Mouse (Mus musculus): ENCODE measurements around the gene Usp47. TPM values are rescaled to one million over a fixed set of nuclear protein-coding genes. Genes with fewer than 3 reads are reported as not detected.

Gene Usp47
- polyA plus RNA-seq, 1 experiment, result 28.7 TPM

GRCm38 (mm10) chr7:112045249-112045648 is 21.9 kb downstream of the Usp47 start:
- H3K79me2 ChIP-seq (ENCODE audit: control insufficient read depth, insufficient read depth), result peaks cover 100% of the 10 kb centered on the region
- TF ChIP-seq SRF (IDR thresholded peaks at IDR 0.05; ENCODE audit: control insufficient read depth, insufficient read length, low read depth) (no peak), USF1 (IDR thresholded peaks at IDR 0.05; ENCODE audit: low read depth) (no peak), MYOD1 (IDR thresholded peaks at IDR 0.05; ENCODE audit: control insufficient read depth in 1 of 3, insufficient read length in 2 of 3, low read depth in 2 of 3) (no peak), E2F4 (IDR thresholded peaks at IDR 0.05; ENCODE audit: insufficient read depth) (no peak), REST (IDR thresholded peaks at IDR 0.05; ENCODE audit: insufficient read depth, insufficient read length) (no peak), CEBPB (IDR thresholded peaks at IDR 0.05; ENCODE audit: insufficient read depth, poor library complexity, severe bottlenecking) (no peak), TCF3 (IDR thresholded peaks at IDR 0.05; ENCODE audit: insufficient read length, low read depth) (no peak), POLR2AphosphoS2 (IDR thresholded peaks at IDR 0.05; ENCODE audit: insufficient read length, low read depth) (no peak), MAX (IDR thresholded peaks at IDR 0.05; ENCODE audit: low read depth) (no peak), MYOG (IDR thresholded peaks at IDR 0.05; ENCODE audit: control insufficient read depth in 1 of 3, insufficient read depth in 1 of 3, insufficient read length in 2 of 3, low read depth in 2 of 3) (no peak), POLR2A (IDR thresholded peaks at IDR 0.05; ENCODE audit: insufficient read length, low read depth) (no peak), TCF12 (IDR thresholded peaks at IDR 0.05; ENCODE audit: insufficient read depth, poor library complexity, severe bottlenecking) (no peak)

GRCm38 (mm10) chr7:112045794-112046388 is 22.6 kb downstream of the Usp47 start:
- H3K79me2 ChIP-seq (ENCODE audit: control insufficient read depth, insufficient read depth), result peaks cover 100% of the 10 kb centered on the region
- no peak for TF ChIP-seq MYOD1 (IDR thresholded peaks at IDR 0.05; ENCODE audit: control insufficient read depth in 1 of 3, insufficient read length in 2 of 3, low read depth in 2 of 3)
- TF ChIP-seq TCF12 (IDR thresholded peaks at IDR 0.05; ENCODE audit: insufficient read depth, poor library complexity, severe bottlenecking), result no peak
- TF ChIP-seq REST (IDR thresholded peaks at IDR 0.05; ENCODE audit: insufficient read depth, insufficient read length), result peak; percentile 66

More at GRCm38 (mm10) chr7:112045249-112045648, 21.9 kb downstream of the Usp47 start:
- no peak overlapping the region for H3K4me2 ChIP-seq (ENCODE audit: low read depth)
- no peak overlapping the region for H3K4me3 ChIP-seq
- no peak overlapping the region for H3ac ChIP-seq (ENCODE audit: control insufficient read depth, insufficient read length)
- no peaks in the 10 kb centered on the region for H3K27me3 ChIP-seq (ENCODE audit: control insufficient read depth, insufficient read depth, insufficient read length)
- H3K36me3 ChIP-seq (ENCODE audit: control insufficient read depth, insufficient read depth), result no peaks in the 10 kb centered on the region

GRCm38 (mm10) chr7:112048643-112049042 is 25.3 kb downstream of the Usp47 start:
- Histone ChIP-seq H3K79me2 (ENCODE audit: control insufficient read depth, insufficient read depth) (peaks cover 97% of the 10 kb centered on the region), H3ac (ENCODE audit: control insufficient read depth, insufficient read length) (no peak overlapping the region), H3K4me3 (no peak overlapping the region), H3K36me3 (ENCODE audit: control insufficient read depth, insufficient read depth) (peaks cover 6% of the 10 kb centered on the region), H3K4me2 (ENCODE audit: low read depth) (no peak overlapping the region), H3K27me3 (ENCODE audit: control insufficient read depth, insufficient read depth, insufficient read length) (no peaks in the 10 kb centered on the region)
- TF ChIP-seq MAX (IDR thresholded peaks at IDR 0.05; ENCODE audit: low read depth) (no peak), SRF (IDR thresholded peaks at IDR 0.05; ENCODE audit: control insufficient read depth, insufficient read length, low read depth) (no peak)

More at GRCm38 (mm10) chr7:112045794-112046388, 22.6 kb downstream of the Usp47 start:
- Histone ChIP-seq H3K4me3 (no peak overlapping the region), H3ac (ENCODE audit: control insufficient read depth, insufficient read length) (no peak overlapping the region), H3K4me2 (ENCODE audit: low read depth) (no peak overlapping the region), H3K36me3 (ENCODE audit: control insufficient read depth, insufficient read depth) (no peaks in the 10 kb centered on the region), H3K27me3 (ENCODE audit: control insufficient read depth, insufficient read depth, insufficient read length) (no peaks in the 10 kb centered on the region)

- Histone ChIP-seq H3K79me2 (ENCODE audit: control insufficient read depth, insufficient read depth) (peaks cover 58% of the 10 kb centered on the region), H3K27me3 (ENCODE audit: control insufficient read depth, insufficient read depth, insufficient read length) (no peaks in the 10 kb centered on the region), H3K4me3 (no peak overlapping the region), H3K36me3 (ENCODE audit: control insufficient read depth, insufficient read depth) (peaks cover 46% of the 10 kb centered on the region), H3ac (ENCODE audit: control insufficient read depth, insufficient read length) (no peak overlapping the region), H3K4me2 (ENCODE audit: low read depth) (no peak overlapping the region)
- TF ChIP-seq POLR2AphosphoS2 (IDR thresholded peaks at IDR 0.05; ENCODE audit: insufficient read length, low read depth) (no peak), USF1 (IDR thresholded peaks at IDR 0.05; ENCODE audit: low read depth) (no peak), POLR2A (IDR thresholded peaks at IDR 0.05; ENCODE audit: insufficient read length, low read depth) (no peak), REST (IDR thresholded peaks at IDR 0.05; ENCODE audit: insufficient read depth, insufficient read length) (no peak), E2F4 (IDR thresholded peaks at IDR 0.05; ENCODE audit: insufficient read depth) (no peak), MYOD1 (IDR thresholded peaks at IDR 0.05; ENCODE audit: control insufficient read depth in 1 of 3, insufficient read length in 2 of 3, low read depth in 2 of 3) (no peak), CEBPB (IDR thresholded peaks at IDR 0.05; ENCODE audit: insufficient read depth, poor library complexity, severe bottlenecking) (no peak), TCF3 (IDR thresholded peaks at IDR 0.05; ENCODE audit: insufficient read length, low read depth) (no peak), TCF12 (IDR thresholded peaks at IDR 0.05; ENCODE audit: insufficient read depth, poor library complexity, severe bottlenecking) (no peak), MYOG (IDR thresholded peaks at IDR 0.05; ENCODE audit: control insufficient read depth in 1 of 3, insufficient read depth in 1 of 3, insufficient read length in 2 of 3, low read depth in 2 of 3) (no peak), MAX (IDR thresholded peaks at IDR 0.05; ENCODE audit: low read depth) (no peak), SRF (IDR thresholded peaks at IDR 0.05; ENCODE audit: control insufficient read depth, insufficient read length, low read depth) (no peak)
These were observed 30.4 kb downstream of the Usp47 start for GRCm38 (mm10) chr7:112053667-112054066.

GRCm38 (mm10) chr7:112055901-112056625 is 32.8 kb downstream of the Usp47 start:
- Histone ChIP-seq H3K4me3 (no peak overlapping the region), H3K4me2 (ENCODE audit: low read depth) (no peak overlapping the region), H3K79me2 (ENCODE audit: control insufficient read depth, insufficient read depth) (peaks cover 34% of the 10 kb centered on the region), H3ac (ENCODE audit: control insufficient read depth, insufficient read length) (no peak overlapping the region), H3K27me3 (ENCODE audit: control insufficient read depth, insufficient read depth, insufficient read length) (no peaks in the 10 kb centered on the region), H3K36me3 (ENCODE audit: control insufficient read depth, insufficient read depth) (peaks cover 65% of the 10 kb centered on the region)
- no peak for TF ChIP-seq TCF12 (IDR thresholded peaks at IDR 0.05; ENCODE audit: insufficient read depth, poor library complexity, severe bottlenecking)
- TF ChIP-seq CEBPB (IDR thresholded peaks at IDR 0.05; ENCODE audit: insufficient read depth, poor library complexity, severe bottlenecking), result peak; percentile 46; the same call in 1 of the 2 replicates
